Mouse (Mus musculus) brain, adult 10 weeks (tissue): ENCODE results near the gene Gm19965. TPM values are rescaled to one million over a fixed set of nuclear protein-coding genes. Genes with fewer than 3 reads are reported as not detected.

Experiments used
- polyA plus RNA-seq: library from polyadenylated mRNA; stranded (reverse); fragments of 350-450 nt; fragmentation: Illumina TruSeq; extraction: RNeasy Lipid Tissue Mini Kit (QIAGEN cat#74804); gene quantifications from one replicate; pipeline ENCODE4 v1.2.3, GENCODE M21; 2015; ENCODE audit warnings: low read depth, low replicate concordance

The Gm19965 gene
- polyA plus RNA-seq, result not detected

GRCm38 (mm10) chr1:116802683-116803082, at the start of gene Gm19965:
TSS of gene Gm19965 (plus strand) at chr1:116802983.

